Mouse (Mus musculus) midbrain, embryonic 13.5 days (tissue): ENCODE results near the gene Gm28635. TPM values are rescaled to one million over a fixed set of nuclear protein-coding genes. Genes with fewer than 3 reads are reported as not detected.

Source experiments
- polyA plus RNA-seq: library from polyadenylated mRNA; unstranded; fragments of >200 nt; fragmentation: Nextera tagmentation; extraction: Ambion mirVana; gene quantifications from 2 replicates; pipeline ENCODE4 v1.2.1, GENCODE M21; 2015

The Gm28635 gene
- polyA plus RNA-seq, 1 experiment from 2014 or later: not detected

Other genes starting within 250 kb of the Gm28635 start
- gene Tfpi, start 201.3 kb downstream of the Gm28635 start, polyA plus RNA-seq: 13.6 and 15.0 TPM in 2 replicates
- 30.4 and 38.0 TPM in 2 replicates for gene Ctnnd1, start 27.3 kb downstream of the Gm28635 start, polyA plus RNA-seq
- 0.35 and 0.42 TPM in 2 replicates for gene Btbd18, start 19.0 kb downstream of the Gm28635 start, polyA plus RNA-seq
- 272 and 278 TPM in 2 replicates for gene Selenoh, start 7.3 kb downstream of the Gm28635 start, polyA plus RNA-seq
- 49.3 and 53.3 TPM in 2 replicates for gene Med19, start 361 bp upstream of the Gm28635 start, polyA plus RNA-seq
- gene Tmx2, start 1.1 kb upstream of the Gm28635 start, polyA plus RNA-seq: 226 and 249 TPM in 2 replicates
- gene Zdhhc5, start 37.1 kb upstream of the Gm28635 start, polyA plus RNA-seq: 18.3 and 18.9 TPM in 2 replicates
- 32.8 and 34.5 TPM in 2 replicates for gene Clp1, start 49.3 kb upstream of the Gm28635 start, polyA plus RNA-seq
- 30.7 and 32.0 TPM in 2 replicates for gene Ypel4, start 56.0 kb upstream of the Gm28635 start, polyA plus RNA-seq
- 7.9 and 8.1 TPM in 2 replicates for gene Gm19426, start 65.6 kb upstream of the Gm28635 start, polyA plus RNA-seq
- 32.6 and 33.1 TPM in 2 replicates for gene Serping1, start 97.4 kb upstream of the Gm28635 start, polyA plus RNA-seq
- gene Ube2l6, start 120.8 kb upstream of the Gm28635 start, polyA plus RNA-seq: 15.6 and 16.6 TPM in 2 replicates
- not detected in 2 replicates for gene Smtnl1, start 144.6 kb upstream of the Gm28635 start, polyA plus RNA-seq
- gene Timm10, start 149.0 kb upstream of the Gm28635 start, polyA plus RNA-seq: 53.6 and 54.5 TPM in 2 replicates
- 2.6 and 3.3 TPM in 2 replicates for gene Slc43a1, start 160.8 kb upstream of the Gm28635 start, polyA plus RNA-seq
- gene Rtn4rl2, start 208.7 kb upstream of the Gm28635 start, polyA plus RNA-seq: 2.2 and 3.6 TPM in 2 replicates